Mouse (Mus musculus): ENCODE measurements around the gene a. TPM values are rescaled to one million over a fixed set of nuclear protein-coding genes. Genes with fewer than 3 reads are reported as not detected.
"Not testable (repeated sequence)": the region's sequence is repeated elsewhere in the genome, so short reads cannot be mapped to it uniquely, and the experiment has no call there.

a gene
- polyA plus RNA-seq, 1 experiment from 2014 or later, result 1.1 TPM

- H3K4me3 ChIP-seq (ENCODE audit: low read length); H3K9ac ChIP-seq (ENCODE audit: low read depth, low read length); H3K27me3 ChIP-seq (replicated peaks; ENCODE audit: control insufficient read depth, insufficient read depth, low read length); H3K4me1 ChIP-seq (ENCODE audit: control insufficient read depth, insufficient read depth, low read depth, low read length); H3K27ac ChIP-seq (ENCODE audit: low read depth, low read length); ATAC-seq; H3K36me3 ChIP-seq (ENCODE audit: control insufficient read depth, insufficient read depth, low read length); H3K9me3 ChIP-seq (ENCODE audit: control insufficient read depth, low read length); H3K4me2 ChIP-seq (ENCODE audit: low read length): not testable (repeated sequence)
- WGBS, result 73% methylated on average over 14 of the region's 14 CpGs
These were observed 178.7 kb downstream of the a start for GRCm38 (mm10) chr2:154969740-154970397.

GRCm38 (mm10) chr2:154971919-154972692, 180.9 kb downstream of the a start:
- 69% methylated on average over 18 of the region's 18 CpGs for whole genome bisulfite sequencing
- no peak for ATAC-seq
- H3K4me2 ChIP-seq (ENCODE audit: low read length), result no peak overlapping the region
- no peak overlapping the region for H3K27ac ChIP-seq (ENCODE audit: low read depth, low read length)
- H3K9me3 ChIP-seq (ENCODE audit: control insufficient read depth, low read length), result no peaks in the 10 kb centered on the region
- no peak overlapping the region for H3K4me3 ChIP-seq (ENCODE audit: low read length)
- no peaks in the 10 kb centered on the region for H3K27me3 ChIP-seq (replicated peaks; ENCODE audit: control insufficient read depth, insufficient read depth, low read length)
- no peaks in the 10 kb centered on the region for H3K36me3 ChIP-seq (ENCODE audit: control insufficient read depth, insufficient read depth, low read length)
- H3K4me1 ChIP-seq (ENCODE audit: control insufficient read depth, insufficient read depth, low read depth, low read length), result no peaks in the 10 kb centered on the region
- H3K9ac ChIP-seq (ENCODE audit: low read depth, low read length), result no peak overlapping the region; the same call in 1 of the 2 replicates

- Histone ChIP-seq H3K4me2 (ENCODE audit: low read length) (no peak overlapping the region), H3K27me3 (replicated peaks; ENCODE audit: control insufficient read depth, insufficient read depth, low read length) (no peaks in the 10 kb centered on the region), H3K4me3 (ENCODE audit: low read length) (no peak overlapping the region), H3K9me3 (ENCODE audit: control insufficient read depth, low read length) (no peaks in the 10 kb centered on the region), H3K36me3 (ENCODE audit: control insufficient read depth, insufficient read depth, low read length) (no peaks in the 10 kb centered on the region), H3K27ac (ENCODE audit: low read depth, low read length) (no peak overlapping the region), H3K4me1 (ENCODE audit: control insufficient read depth, insufficient read depth, low read depth, low read length) (no peaks in the 10 kb centered on the region), H3K9ac (ENCODE audit: low read depth, low read length) (no peak overlapping the region)
- WGBS, result 89% methylated on average over 5 of the region's 5 CpGs
- no peak for ATAC-seq
These were observed 181.8 kb downstream of the a start for GRCm38 (mm10) chr2:154972981-154973380.

- Histone ChIP-seq H3K4me2 (ENCODE audit: low read length) (no peak overlapping the region), H3K27ac (ENCODE audit: low read depth, low read length) (no peak overlapping the region), H3K4me1 (ENCODE audit: control insufficient read depth, insufficient read depth, low read depth, low read length) (no peaks in the 10 kb centered on the region), H3K4me3 (ENCODE audit: low read length) (no peak overlapping the region), H3K36me3 (ENCODE audit: control insufficient read depth, insufficient read depth, low read length) (no peaks in the 10 kb centered on the region), H3K9me3 (ENCODE audit: control insufficient read depth, low read length) (no peaks in the 10 kb centered on the region), H3K27me3 (replicated peaks; ENCODE audit: control insufficient read depth, insufficient read depth, low read length) (no peaks in the 10 kb centered on the region), H3K9ac (ENCODE audit: low read depth, low read length) (no peak overlapping the region)
- 70% methylated on average over 1 of the region's 1 CpGs for WGBS
- ATAC-seq, result no peak
These were observed 195.4 kb downstream of the a start for GRCm38 (mm10) chr2:154986609-154987008.

GRCm38 (mm10) chr2:154991411-154991810, 200.2 kb downstream of the a start:
- no peak for ATAC-seq
- Histone ChIP-seq H3K4me3 (ENCODE audit: low read length) (no peak overlapping the region), H3K36me3 (ENCODE audit: control insufficient read depth, insufficient read depth, low read length) (no peaks in the 10 kb centered on the region), H3K27ac (ENCODE audit: low read depth, low read length) (no peak overlapping the region), H3K27me3 (replicated peaks; ENCODE audit: control insufficient read depth, insufficient read depth, low read length) (no peaks in the 10 kb centered on the region), H3K4me1 (ENCODE audit: control insufficient read depth, insufficient read depth, low read depth, low read length) (no peaks in the 10 kb centered on the region), H3K9ac (ENCODE audit: low read depth, low read length) (no peak overlapping the region), H3K4me2 (ENCODE audit: low read length) (no peak overlapping the region), H3K9me3 (ENCODE audit: control insufficient read depth, low read length) (no peaks in the 10 kb centered on the region)
- WGBS, result 85% methylated on average over 8 of the region's 8 CpGs

GRCm38 (mm10) chr2:154992083-154992482, 200.9 kb downstream of the a start:
- Histone ChIP-seq H3K27me3 (replicated peaks; ENCODE audit: control insufficient read depth, insufficient read depth, low read length) (no peaks in the 10 kb centered on the region), H3K4me3 (ENCODE audit: low read length) (no peak overlapping the region), H3K9me3 (ENCODE audit: control insufficient read depth, low read length) (no peaks in the 10 kb centered on the region), H3K27ac (ENCODE audit: low read depth, low read length) (no peak overlapping the region), H3K9ac (ENCODE audit: low read depth, low read length) (no peak overlapping the region), H3K4me1 (ENCODE audit: control insufficient read depth, insufficient read depth, low read depth, low read length) (no peaks in the 10 kb centered on the region), H3K36me3 (ENCODE audit: control insufficient read depth, insufficient read depth, low read length) (no peaks in the 10 kb centered on the region), H3K4me2 (ENCODE audit: low read length) (no peak overlapping the region)
- WGBS, result 80% methylated on average over 5 of the region's 5 CpGs
- no peak for ATAC-seq

- H3K36me3 ChIP-seq (ENCODE audit: control insufficient read depth, insufficient read depth, low read length), result no peaks in the 10 kb centered on the region
- no peaks in the 10 kb centered on the region for H3K9me3 ChIP-seq (ENCODE audit: control insufficient read depth, low read length)
- no peak overlapping the region for H3K27ac ChIP-seq (ENCODE audit: low read depth, low read length)
- H3K27me3 ChIP-seq (replicated peaks; ENCODE audit: control insufficient read depth, insufficient read depth, low read length), result no peaks in the 10 kb centered on the region
- no peak overlapping the region for H3K4me3 ChIP-seq (ENCODE audit: low read length)
- H3K9ac ChIP-seq (ENCODE audit: low read depth, low read length), result no peak overlapping the region
- no peak overlapping the region for H3K4me2 ChIP-seq (ENCODE audit: low read length)
- no peak for ATAC-seq
- no peaks in the 10 kb centered on the region for H3K4me1 ChIP-seq (ENCODE audit: control insufficient read depth, insufficient read depth, low read depth, low read length)
- WGBS, result 91% methylated on average over 11 of the region's 11 CpGs
These were observed 214.3 kb downstream of the a start for GRCm38 (mm10) chr2:155005491-155005890.

- Histone ChIP-seq H3K4me3 (ENCODE audit: low read length) (no peak overlapping the region), H3K36me3 (ENCODE audit: control insufficient read depth, insufficient read depth, low read length) (no peaks in the 10 kb centered on the region), H3K4me2 (ENCODE audit: low read length) (no peak overlapping the region), H3K9ac (ENCODE audit: low read depth, low read length) (no peak overlapping the region), H3K27me3 (replicated peaks; ENCODE audit: control insufficient read depth, insufficient read depth, low read length) (no peaks in the 10 kb centered on the region), H3K4me1 (ENCODE audit: control insufficient read depth, insufficient read depth, low read depth, low read length) (no peaks in the 10 kb centered on the region), H3K27ac (ENCODE audit: low read depth, low read length) (no peak overlapping the region), H3K9me3 (ENCODE audit: control insufficient read depth, low read length) (no peaks in the 10 kb centered on the region)
- 52% methylated on average over 3 of the region's 3 CpGs for WGBS
- no peak for ATAC-seq
These were observed 220.0 kb downstream of the a start for GRCm38 (mm10) chr2:155011086-155011656.

GRCm38 (mm10) chr2:155012991-155013390, 221.8 kb downstream of the a start:
- Histone ChIP-seq H3K9me3 (ENCODE audit: control insufficient read depth, low read length) (no peaks in the 10 kb centered on the region), H3K4me1 (ENCODE audit: control insufficient read depth, insufficient read depth, low read depth, low read length) (no peaks in the 10 kb centered on the region), H3K27me3 (replicated peaks; ENCODE audit: control insufficient read depth, insufficient read depth, low read length) (no peaks in the 10 kb centered on the region), H3K9ac (ENCODE audit: low read depth, low read length) (no peak overlapping the region), H3K27ac (ENCODE audit: low read depth, low read length) (no peak overlapping the region), H3K4me2 (ENCODE audit: low read length) (no peak overlapping the region), H3K36me3 (ENCODE audit: control insufficient read depth, insufficient read depth, low read length) (no peaks in the 10 kb centered on the region), H3K4me3 (ENCODE audit: low read length) (no peak overlapping the region)
- WGBS, result 81% methylated on average over 6 of the region's 6 CpGs
- ATAC-seq, result no peak
